Mouse (Mus musculus): ENCODE data around the gene Ptpn3.

- no peak for TF ChIP-seq CTCF (IDR thresholded peaks at IDR 0.05; ENCODE audit: control insufficient read depth, insufficient read depth, low read length)
- no peak for TF ChIP-seq POLR2A (IDR thresholded peaks at IDR 0.05; ENCODE audit: borderline replicate concordance, control insufficient read depth, low read depth, low read length)
These were observed 38.5 kb downstream of the Ptpn3 start for GRCm38 (mm10) chr4:57263061-57263685.
